Mouse (Mus musculus) stomach, postnatal 0 days (tissue): ENCODE measurements at regions not wholly inside any gene's neighbourhood (a gene's known extent, or its start where the extent isn't known, plus 50 kb on each side); places are given as distances from the start of the nearest gene placed in this dataset.

ENCODE experiments used
- ATAC-seq: fragments of 200-750 bp; cut with Nextera tagmentation; 2 replicates; pipeline ENCODE4 v1.8.0; 2017; ENCODE audit not compliant: low FRiP score, low TSS enrichment
- DNase-seq: peaks from one replicate; pipeline ENCODE4 v3.0.0-alpha.2; 2016; ENCODE audit warnings: low spot score
- H3K27ac ChIP-seq: fragments of 300-500 bp; sonication (generic); replicated peaks from 2 replicates; pipeline ENCODE4 v1.5.1; 2014; ENCODE audit warnings: mild to moderate bottlenecking, control low read depth
- H3K27me3 ChIP-seq: fragments of 300-500 bp; sonication (generic); 2 replicates; pipeline ENCODE4 v1.6.1; 2014; ENCODE audit warnings: low read length; ENCODE audit not compliant: control insufficient read depth, insufficient read depth
- H3K36me3 ChIP-seq: fragments of 300-500 bp; sonication (generic); 2 replicates; pipeline ENCODE4 v1.6.1; 2014; ENCODE audit warnings: low read length, mixed read lengths; ENCODE audit not compliant: control insufficient read depth, insufficient read depth
- H3K4me1 ChIP-seq: fragments of 300-500 bp; sonication (generic); replicated peaks from 2 replicates; pipeline ENCODE4 v1.6.1; 2014; ENCODE audit warnings: antibody characterized with exemption; ENCODE audit not compliant: control insufficient read depth, insufficient read depth
- H3K4me2 ChIP-seq: fragments of 300-500 bp; sonication (generic); replicated peaks from 2 replicates; pipeline ENCODE4 v1.6.1; 2014; ENCODE audit warnings: low read depth, mild to moderate bottlenecking, control low read depth, moderate library complexity
- H3K4me3 ChIP-seq: fragments of 300-500 bp; sonication (generic); 2 replicates; pipeline ENCODE4 v1.5.1; 2014; ENCODE audit warnings: low read depth, low read length, control low read depth
- H3K9ac ChIP-seq: fragments of 300-500 bp; sonication (generic); 2 replicates; pipeline ENCODE4 v1.6.1; 2014; ENCODE audit warnings: mild to moderate bottlenecking, low read length, control low read depth, mixed read lengths
- H3K9me3 ChIP-seq: fragments of 300-500 bp; sonication (generic); 2 replicates; pipeline ENCODE4 v1.6.1; 2016; ENCODE audit warnings: low read length; ENCODE audit not compliant: control insufficient read depth
- CTCF ChIP-seq: IDR thresholded peaks from 2 replicates; pipeline ENCODE4 v1.5.1; 2016; ENCODE audit warnings: antibody characterized with exemption, low read depth, mild to moderate bottlenecking, moderate library complexity
- EP300 ChIP-seq: optimal IDR thresholded peaks from 2 replicates; pipeline ENCODE3; 2016; ENCODE audit warnings: antibody characterized with exemption
- WGBS: fragments of 180-500 bp; shearing (Covaris S2); extraction: QIAGEN DNeasy Blood & Tissue Kit; methylation state at CpG from one replicate; pipeline ENCODE4 v1.1.7; 2014; 5-methylcytosine and 5-hydroxymethylcytosine counted together

GRCm38 (mm10) chr2:174178801-174179200 is 68.7 kb downstream of the Npepl1 start:
- no peaks in the 10 kb centered on the region for H3K4me1 ChIP-seq
- H3K4me2 ChIP-seq: no peak overlapping the region
- H3K27ac ChIP-seq: no peak overlapping the region
- no peak for ATAC-seq
- no peaks in the 10 kb centered on the region for H3K36me3 ChIP-seq
- WGBS: 77% methylated on average over 6 of the region's 6 CpGs
- H3K9me3 ChIP-seq: no peaks in the 10 kb centered on the region
- H3K4me3 ChIP-seq: no peak overlapping the region
- no peak for TF ChIP-seq EP300
- DNase-seq: no peak
- no peaks in the 10 kb centered on the region for H3K27me3 ChIP-seq
- no peak overlapping the region for H3K9ac ChIP-seq

- Histone ChIP-seq H3K4me3 (no peak overlapping the region), H3K9me3 (no peaks in the 10 kb centered on the region), H3K36me3 (no peaks in the 10 kb centered on the region), H3K9ac (no peak overlapping the region), H3K4me1 (no peaks in the 10 kb centered on the region), H3K27me3 (no peaks in the 10 kb centered on the region), H3K4me2 (no peak overlapping the region), H3K27ac (no peak overlapping the region)
- WGBS: 55% methylated on average over 5 of the region's 5 CpGs
- no peak for DNase-seq
- TF ChIP-seq CTCF: no peak
- ATAC-seq: no peak
Observed at GRCm38 (mm10) chr2:174184797-174185196, 74.6 kb downstream of the Npepl1 start.

GRCm38 (mm10) chr2:174191071-174191470 is 80.9 kb downstream of the Npepl1 start:
- TF ChIP-seq CTCF: no peak
- Histone ChIP-seq H3K27ac (no peak overlapping the region), H3K36me3 (no peaks in the 10 kb centered on the region), H3K9ac (no peak overlapping the region), H3K9me3 (no peaks in the 10 kb centered on the region), H3K4me3 (no peak overlapping the region), H3K4me1 (no peaks in the 10 kb centered on the region), H3K4me2 (no peak overlapping the region), H3K27me3 (no peaks in the 10 kb centered on the region)
- ATAC-seq (no peak), DNase-seq (no peak)
- WGBS: 85% methylated on average over 2 of the region's 2 CpGs

DNA sequence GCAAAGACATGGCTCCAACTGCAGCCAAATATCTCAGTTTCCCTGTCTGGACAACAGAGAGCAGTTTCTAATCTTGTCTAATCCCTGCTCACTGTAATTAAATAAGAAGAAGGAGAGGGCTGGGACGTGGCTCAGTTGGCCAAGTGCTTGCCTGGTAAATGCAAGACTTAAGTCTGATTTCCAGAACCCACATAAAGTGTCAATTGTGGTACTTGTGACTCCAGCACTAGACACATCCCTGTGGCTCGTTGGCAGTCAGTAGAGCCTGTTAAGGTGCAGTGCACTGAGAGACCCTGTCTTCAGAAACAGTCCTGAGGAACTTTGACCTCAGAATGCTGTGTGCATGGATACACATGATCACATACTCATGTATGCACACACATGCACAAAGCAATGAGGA is 81.4 kb downstream of the Npepl1 start:
- H3K4me1 ChIP-seq: no peaks in the 10 kb centered on the region
- no peak for DNase-seq
- 72% methylated on average over 2 of the region's 2 CpGs for WGBS

DNA sequence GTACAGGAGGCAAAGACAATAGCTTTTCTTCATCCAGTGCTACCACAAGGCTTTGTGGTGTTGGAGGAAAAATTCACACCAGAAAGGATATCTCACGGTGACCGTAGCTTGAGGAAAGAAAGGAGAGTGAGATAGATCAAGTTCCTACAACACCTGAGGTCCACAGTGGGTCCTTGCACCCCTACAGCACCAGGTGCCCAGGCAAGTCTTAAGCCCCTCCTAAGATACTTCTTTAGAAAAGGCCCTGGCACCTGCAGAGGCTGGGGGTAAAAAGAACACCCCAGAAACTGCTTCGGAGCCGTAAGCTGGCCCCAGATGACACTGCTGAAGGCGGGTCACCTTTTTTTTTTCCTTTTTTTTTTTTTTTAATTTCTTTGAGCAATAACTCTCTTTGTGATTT is 81.9 kb downstream of the Npepl1 start:
- Histone ChIP-seq H3K4me2 (no peak overlapping the region), H3K9ac (no peak overlapping the region), H3K27ac (no peak overlapping the region), H3K27me3 (no peaks in the 10 kb centered on the region), H3K4me1 (no peaks in the 10 kb centered on the region), H3K9me3 (no peaks in the 10 kb centered on the region), H3K36me3 (no peaks in the 10 kb centered on the region), H3K4me3 (no peak overlapping the region)
- no peak for TF ChIP-seq CTCF
- TF ChIP-seq EP300: no peak
- 88% methylated on average over 5 of the region's 5 CpGs for WGBS
- DNase-seq (no peak), ATAC-seq (no peak)

More for the DNA sequence above, 81.4 kb downstream of the Npepl1 start:
- no peak for TF ChIP-seq EP300
- no peak for TF ChIP-seq CTCF
- no peak overlapping the region for H3K4me2 ChIP-seq
- H3K27ac ChIP-seq: no peak overlapping the region
- ATAC-seq: no peak
- H3K36me3 ChIP-seq: no peaks in the 10 kb centered on the region
- no peak overlapping the region for H3K9ac ChIP-seq
- H3K9me3 ChIP-seq: no peaks in the 10 kb centered on the region
- H3K4me3 ChIP-seq: no peak overlapping the region
- no peaks in the 10 kb centered on the region for H3K27me3 ChIP-seq

DNA sequence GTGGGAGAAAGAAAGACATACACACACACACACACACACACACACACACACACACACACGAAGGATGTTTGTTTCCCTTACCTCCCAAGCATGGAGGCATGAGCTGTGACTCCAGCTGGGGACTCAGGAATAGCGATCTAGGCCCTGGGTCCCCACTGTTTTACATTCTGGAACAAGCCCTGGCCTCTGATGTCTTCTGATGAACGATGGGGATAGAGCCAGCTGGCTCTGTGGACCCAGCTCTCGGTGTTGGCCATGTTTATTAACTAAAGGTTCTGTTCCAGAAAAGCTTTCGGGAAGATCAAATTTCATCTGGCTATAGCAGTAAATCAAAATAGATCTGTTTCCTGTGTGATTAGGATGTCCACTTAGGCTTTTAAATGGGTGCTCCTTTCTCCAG is 83.4 kb downstream of the Npepl1 start:
- DNase-seq (no peak), ATAC-seq (no peak)
- 0 out of 2 replicates have a peak overlapping the region, but pooled peaks have one; percentile 13 for H3K27ac ChIP-seq
- H3K4me3 ChIP-seq: no peak overlapping the region
- H3K4me1 ChIP-seq: no peaks in the 10 kb centered on the region
- 37% methylated on average over 5 of the region's 5 CpGs for WGBS
- H3K9ac ChIP-seq: no peak overlapping the region
- H3K9me3 ChIP-seq: no peaks in the 10 kb centered on the region
- no peaks in the 10 kb centered on the region for H3K27me3 ChIP-seq
- H3K4me2 ChIP-seq: no peak overlapping the region
- H3K36me3 ChIP-seq: no peaks in the 10 kb centered on the region
- TF ChIP-seq CTCF: no peak
- no peak for TF ChIP-seq EP300

DNA sequence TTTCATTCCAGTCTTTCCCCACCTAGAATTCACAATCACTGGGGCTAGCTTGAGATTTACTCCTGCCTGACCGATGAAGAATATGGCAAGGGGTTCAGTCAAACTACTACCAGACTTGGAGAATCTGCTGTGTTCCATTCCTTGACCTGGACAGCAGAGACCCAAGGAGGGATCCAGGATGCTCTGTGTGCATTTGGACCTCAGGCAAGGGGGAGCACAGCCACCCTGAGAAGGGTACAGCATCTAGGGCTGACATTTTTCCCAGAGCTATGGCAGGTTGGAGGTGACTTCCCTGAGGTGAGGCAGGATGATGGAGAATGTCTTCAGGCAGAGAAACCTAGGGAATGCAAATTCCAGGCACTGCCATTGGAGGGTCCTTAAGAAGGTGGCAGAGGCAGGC is 85.5 kb downstream of the Npepl1 start:
- 95% methylated on average over 1 of the region's 1 CpGs for WGBS
- Histone ChIP-seq H3K27me3 (no peaks in the 10 kb centered on the region), H3K4me2 (no peak overlapping the region), H3K4me3 (no peak overlapping the region), H3K9me3 (no peaks in the 10 kb centered on the region), H3K27ac (no peak overlapping the region), H3K36me3 (no peaks in the 10 kb centered on the region), H3K9ac (no peak overlapping the region), H3K4me1 (no peaks in the 10 kb centered on the region)
- TF ChIP-seq CTCF: no peak
- no peak for TF ChIP-seq EP300
- no peak for ATAC-seq
- DNase-seq: no peak
